Mouse (Mus musculus): ENCODE results near the gene Cela2a.

- TF ChIP-seq POLR2A (IDR thresholded peaks at IDR 0.05; ENCODE audit: low read depth, low read length) (no peak), CTCF (IDR thresholded peaks at IDR 0.05; ENCODE audit: extremely low read depth, insufficient read length, insufficient replicate concordance, low read depth, low read length) (no peak)
Measured at GRCm38 (mm10) chr4:141792554-141793281, 33.2 kb downstream of the Cela2a start.
